Comparison of ENCODE assay signal across 31 mouse cellular contexts in the genomic region with DNA sequence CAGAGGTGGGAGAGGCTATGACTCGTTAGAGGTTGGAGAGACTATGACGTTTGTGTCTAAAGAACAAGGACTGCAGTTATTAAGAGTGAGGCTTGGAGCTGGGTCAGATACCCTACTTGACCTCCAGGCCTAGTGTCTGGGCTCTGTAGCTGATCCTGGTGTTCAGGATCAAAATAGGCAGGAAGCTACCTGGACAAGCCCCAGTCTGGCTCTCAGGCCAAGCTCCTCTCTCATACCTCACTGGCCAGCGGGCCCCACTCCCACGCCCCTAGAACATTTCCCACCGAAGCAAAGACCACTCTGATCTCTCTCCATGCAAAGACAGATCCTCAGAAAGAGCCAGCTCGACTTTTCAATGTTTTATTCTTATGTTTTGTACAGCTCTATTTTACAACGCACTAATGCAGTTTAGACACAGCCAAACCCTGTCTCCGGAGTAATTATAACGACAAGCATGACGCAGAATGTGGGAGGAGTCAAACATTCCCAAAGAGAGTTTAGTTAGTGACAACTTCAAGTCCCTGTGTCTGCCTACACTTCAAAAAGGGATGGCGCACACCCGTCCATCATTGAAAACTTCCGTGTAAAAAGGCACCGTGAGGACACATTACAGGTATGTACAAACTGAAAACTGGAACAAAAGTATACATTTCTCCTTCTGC. TPM values are rescaled to one million over a fixed set of nuclear protein-coding genes. Genes with fewer than 3 reads are reported as not detected.
DNase-seq lines count a peak whose midpoint lies in the region; ATAC-seq and TF ChIP-seq lines count a peak whose summit lies in the region.
"Had no signal": no experiment of that assay in that cellular context is flagged by ENCODE, and none has a peak within 500 bp of the region (broad histone marks: within the 10 kb centered on the region; RNA-seq: fewer than 3 reads in every experiment).

No protein-coding gene starts in this region.

- TF ChIP-seq POLR2A in thymus, adult 2 months (IDR thresholded peaks at IDR 0.05; ENCODE audit: control insufficient read depth, extremely low read depth, insufficient read depth, low read length, poor library complexity), result no peak

- TF ChIP-seq CTCF in midbrain, postnatal 0 days (IDR thresholded peaks at IDR 0.05), result no peak
- TF ChIP-seq CTCF in thymus, adult 2 months (IDR thresholded peaks at IDR 0.05; ENCODE audit: borderline replicate concordance, control insufficient read depth, extremely low read depth, insufficient read depth, low read length, poor library complexity), result no peak

- H3K36me3 ChIP-seq in midbrain, embryonic 11.5 days (ENCODE audit: control insufficient read depth, insufficient read depth, low read length), result no peaks in the 10 kb centered on the region
- H3K36me3 ChIP-seq in midbrain, postnatal 0 days (ENCODE audit: insufficient read depth, low read length), result no peaks in the 10 kb centered on the region
- H3K36me3 ChIP-seq in thymus, adult 2 months (ENCODE audit: control insufficient read depth, insufficient read depth, low read length), result peaks cover 60% of the 10 kb centered on the region
- H3K36me3 ChIP-seq: limb, embryonic 10.5 days had no signal

- H3K27ac ChIP-seq in midbrain, embryonic 11.5 days (ENCODE audit: low read depth, low read length), result no peak overlapping the region
- H3K27ac ChIP-seq in midbrain, postnatal 0 days (ENCODE audit: low read depth, low read length), result no peak overlapping the region
- H3K27ac ChIP-seq in thymus, adult 2 months (ENCODE audit: control insufficient read depth, insufficient read depth, low read length), result no peak overlapping the region
- H3K27ac ChIP-seq: embryonic facial prominence, embryonic 12.5 days; heart, embryonic 15.5 days; hindbrain, embryonic 14.5 days; intestine, embryonic 15.5 days; limb, embryonic 10.5 days; liver, embryonic 15.5 days; lung, embryonic 15.5 days; neural tube, embryonic 12.5 days had no signal

- DNase-seq in gastrocnemius, postnatal 25 days, result peak; percentile 26
- no peak for DNase-seq in gastrocnemius, adult 8-10 months (ENCODE audit: low spot score in 2 of 2)
- DNase-seq in midbrain, embryonic 11.5 days (ENCODE audit: low spot score, missing footprints), result peak; percentile 84
- DNase-seq in midbrain, postnatal 0 days (ENCODE audit: low spot score), result no peak
- peak; percentile 2 for DNase-seq in thymus, postnatal 14 days
- DNase-seq in thymus, adult 2 months, result no peak
- DNase-seq in cerebellum, postnatal 14 days, result no peak
- no peak for DNase-seq in adrenal gland, postnatal 4 days (ENCODE audit: low spot score in 2 of 2)
- DNase-seq: adrenal gland, postnatal 25 days; forebrain, postnatal 0 days; heart, postnatal 4 days; kidney, adult 8-10 months; kidney, postnatal 10 days; liver; lung, postnatal 36 days; right cerebral cortex, postnatal 4 days; thymus, postnatal 4 days had no signal

- WGBS in midbrain, embryonic 11.5 days, result 53% methylated on average over 14 of the region's 14 CpGs
- WGBS in midbrain, postnatal 0 days, result 38% methylated on average over 14 of the region's 14 CpGs
- WGBS in thymus, adult 2 months, result 94% methylated on average over 14 of the region's 14 CpGs

- peak; percentile 39 for ATAC-seq in midbrain, embryonic 11.5 days (ENCODE audit: low FRiP score)
- ATAC-seq in midbrain, postnatal 0 days (ENCODE audit: low FRiP score), result no peak
- ATAC-seq: CD4-positive, CD25-positive, alpha-beta regulatory T cell, adult 4 months; intestine, embryonic 15.5 days had no signal

- peaks cover 3% of the 10 kb centered on the region; the same call in 1 of the 2 replicates for H3K4me1 ChIP-seq in midbrain, embryonic 11.5 days (ENCODE audit: control insufficient read depth, insufficient read depth, low read length)
- H3K4me1 ChIP-seq in midbrain, postnatal 0 days (ENCODE audit: insufficient read depth, low read length), result peaks cover 6% of the 10 kb centered on the region; the same call in 1 of the 2 replicates
- no peaks in the 10 kb centered on the region for H3K4me1 ChIP-seq in thymus, adult 2 months (replicated peaks; ENCODE audit: control insufficient read depth, insufficient read depth, low read length)
- H3K4me1 ChIP-seq: embryonic facial prominence, embryonic 12.5 days; intestine, embryonic 15.5 days; liver, embryonic 15.5 days; lung, embryonic 15.5 days; megakaryocyte, embryonic 14.5 days had no signal

- no peaks in the 10 kb centered on the region for H3K9me3 ChIP-seq in midbrain, embryonic 11.5 days (ENCODE audit: control insufficient read depth, low read length)
- no peaks in the 10 kb centered on the region for H3K9me3 ChIP-seq in midbrain, postnatal 0 days (ENCODE audit: low read length)
- H3K9me3 ChIP-seq: embryonic facial prominence, embryonic 12.5 days; heart, embryonic 15.5 days; intestine, embryonic 15.5 days; limb, embryonic 10.5 days; liver, embryonic 15.5 days; lung, embryonic 15.5 days; neural tube, embryonic 12.5 days had no signal

- H3K27me3 ChIP-seq in midbrain, embryonic 11.5 days (ENCODE audit: control insufficient read depth, insufficient read depth, low read length), result no peaks in the 10 kb centered on the region
- no peaks in the 10 kb centered on the region for H3K27me3 ChIP-seq in midbrain, postnatal 0 days (ENCODE audit: insufficient read depth, low read length)
- no peaks in the 10 kb centered on the region for H3K27me3 ChIP-seq in thymus, adult 2 months (ENCODE audit: control insufficient read depth, insufficient read depth, low read length)
- H3K27me3 ChIP-seq: embryonic facial prominence, embryonic 12.5 days; heart, embryonic 15.5 days; intestine, embryonic 15.5 days; liver, embryonic 15.5 days; lung, embryonic 15.5 days; megakaryocyte, embryonic 14.5 days; neural tube, embryonic 12.5 days had no signal

- H3K4me3 ChIP-seq in midbrain, embryonic 11.5 days (ENCODE audit: low read depth, low read length), result no peak overlapping the region
- H3K4me3 ChIP-seq in midbrain, postnatal 0 days (ENCODE audit: low read depth, low read length), result no peak overlapping the region
- no peak overlapping the region for H3K4me3 ChIP-seq in thymus, adult 2 months (ENCODE audit: control insufficient read depth, insufficient read depth, low read length)
- H3K4me3 ChIP-seq: embryonic facial prominence, embryonic 12.5 days; heart, embryonic 15.5 days; intestine, embryonic 15.5 days; limb, embryonic 10.5 days; liver, embryonic 15.5 days; lung, embryonic 15.5 days; megakaryocyte, embryonic 14.5 days; neural tube, embryonic 12.5 days had no signal

- no peak overlapping the region for H3K9ac ChIP-seq in midbrain, embryonic 11.5 days (ENCODE audit: low read length)
- no peak overlapping the region for H3K9ac ChIP-seq in midbrain, postnatal 0 days (replicated peaks; ENCODE audit: low read length, poor library complexity, severe bottlenecking)
- H3K9ac ChIP-seq: embryonic facial prominence, embryonic 12.5 days; forebrain, postnatal 0 days; heart, embryonic 15.5 days; hindbrain, embryonic 14.5 days; intestine, embryonic 15.5 days; liver, embryonic 15.5 days; lung, embryonic 15.5 days; neural tube, embryonic 12.5 days had no signal

- no peak overlapping the region for H3K4me2 ChIP-seq in midbrain, embryonic 11.5 days
- H3K4me2 ChIP-seq in midbrain, postnatal 0 days (ENCODE audit: low read depth, low read length, poor library complexity, severe bottlenecking), result no peak overlapping the region
- H3K4me2 ChIP-seq: embryonic facial prominence, embryonic 12.5 days; heart, embryonic 15.5 days; hindbrain, embryonic 14.5 days; intestine, embryonic 15.5 days; liver, embryonic 15.5 days; lung, embryonic 15.5 days; neural tube, embryonic 12.5 days had no signal

RNA-seq across cellular contexts. Expression of a gene that starts 23.4 kb away (rescaled TPM):
- total RNA-seq in gastrocnemius, postnatal 25 days (2021), result not detected
- not detected for total RNA-seq in gastrocnemius, adult 8-10 months (2022)
- polyA plus RNA-seq in midbrain, embryonic 11.5 days (2014; fragmentation: Nextera tagmentation; extraction: Ambion mirVana), result not detected in 2 replicates
- total RNA-seq in midbrain, postnatal 0 days (2014; rRNA removed), result not detected in 2 replicates
- not detected in 2 replicates for polyA plus RNA-seq in midbrain, postnatal 0 days (2015; fragmentation: Nextera tagmentation; extraction: Ambion mirVana)
- polyA plus RNA-seq in thymus, adult 2 months (2012; rRNA removed), result not detected in 2 replicates
- not detected for total RNA-seq in adrenal gland, postnatal 4 days (2021)
- total RNA-seq: adrenal gland, postnatal 25 days; forebrain, postnatal 0 days; granulocyte monocyte progenitor cell, adult 5-6 weeks; heart, postnatal 4 days; layer of hippocampus, postnatal 14 days had no signal
- polyA plus RNA-seq: CD4-positive, CD25-positive, alpha-beta regulatory T cell, adult 4 months; embryonic facial prominence, embryonic 12.5 days; forebrain, embryonic 11.5 days; forebrain, postnatal 0 days; heart, embryonic 15.5 days; hindbrain, embryonic 14.5 days; intestine, embryonic 15.5 days; limb, embryonic 10.5 days; liver, embryonic 15.5 days; lung, embryonic 15.5 days; neural tube, embryonic 12.5 days; stomach, embryonic 16.5 days had no signal

RNA-seq across cellular contexts. Expression of a gene that starts 23.8 kb away (rescaled TPM):
- total RNA-seq in gastrocnemius, postnatal 25 days (2021), result 10 to 100 TPM; 36.6 to 68.3 TPM
- 10 to 100 TPM; 43.6 to 72.2 (median 55.8) TPM for total RNA-seq in gastrocnemius, adult 8-10 months (2022)
- polyA plus RNA-seq in midbrain, embryonic 11.5 days (2014; fragmentation: Nextera tagmentation; extraction: Ambion mirVana), result 0.11 TPM in 1 of 2 replicates, not detected in the other
- total RNA-seq in midbrain, postnatal 0 days (2014; rRNA removed), result 2.5 and 3.2 TPM in 2 replicates
- 0.22 and 0.31 TPM in 2 replicates for polyA plus RNA-seq in midbrain, postnatal 0 days (2015; fragmentation: Nextera tagmentation; extraction: Ambion mirVana)
- polyA plus RNA-seq in thymus, adult 2 months (2012; rRNA removed), result 103 and 116 TPM in 2 replicates
- total RNA-seq in adrenal gland, postnatal 4 days (2021), result 10 to 100 TPM; 30.2 to 31.3 TPM

RNA-seq across cellular contexts. Expression of a gene that starts 32.6 kb away (rescaled TPM):
- total RNA-seq in gastrocnemius, postnatal 25 days (2021), result not detected
- not detected for total RNA-seq in gastrocnemius, adult 8-10 months (2022)
- polyA plus RNA-seq in midbrain, embryonic 11.5 days (2014; fragmentation: Nextera tagmentation; extraction: Ambion mirVana), result not detected in 2 replicates
- total RNA-seq in midbrain, postnatal 0 days (2014; rRNA removed), result 0.47 and 1.4 TPM in 2 replicates
- 0.22 and 0.56 TPM in 2 replicates for polyA plus RNA-seq in midbrain, postnatal 0 days (2015; fragmentation: Nextera tagmentation; extraction: Ambion mirVana)
- not detected in 2 replicates for polyA plus RNA-seq in thymus, adult 2 months (2012; rRNA removed)
- total RNA-seq in adrenal gland, postnatal 4 days (2021), result not detected
- total RNA-seq: adrenal gland, postnatal 25 days; granulocyte monocyte progenitor cell, adult 5-6 weeks; heart, postnatal 4 days had no signal
- polyA plus RNA-seq: forebrain, embryonic 11.5 days; heart, embryonic 15.5 days; hindbrain, embryonic 14.5 days; intestine, embryonic 15.5 days; limb, embryonic 10.5 days; liver, embryonic 15.5 days; lung, embryonic 15.5 days; neural tube, embryonic 12.5 days; stomach, embryonic 16.5 days had no signal

Comparison
In these comparisons a context has a peak if more than half of its experiments do, and no peak if none do; other contexts are left out.
1. DNase-seq: peak in gastrocnemius, postnatal 25 days (single experiment), midbrain, embryonic 11.5 days (single experiment) and thymus, postnatal 14 days (single experiment); none in gastrocnemius, adult 8-10 months (0 of 2), midbrain, postnatal 0 days (single experiment), thymus, adult 2 months (single experiment), cerebellum, postnatal 14 days (0 of 2) and adrenal gland, postnatal 4 days (0 of 2).